Mouse (Mus musculus) stomach, postnatal 0 days (tissue): Measurements from ENCODE around the gene Cpeb1.

Experiments used
- CTCF ChIP-seq: IDR thresholded peaks from 2 replicates; pipeline ENCODE4 v1.5.1; 2016; ENCODE audit warnings: antibody characterized with exemption, low read depth, mild to moderate bottlenecking, moderate library complexity
- EP300 ChIP-seq: optimal IDR thresholded peaks from 2 replicates; pipeline ENCODE3; 2016; ENCODE audit warnings: antibody characterized with exemption

DNA sequence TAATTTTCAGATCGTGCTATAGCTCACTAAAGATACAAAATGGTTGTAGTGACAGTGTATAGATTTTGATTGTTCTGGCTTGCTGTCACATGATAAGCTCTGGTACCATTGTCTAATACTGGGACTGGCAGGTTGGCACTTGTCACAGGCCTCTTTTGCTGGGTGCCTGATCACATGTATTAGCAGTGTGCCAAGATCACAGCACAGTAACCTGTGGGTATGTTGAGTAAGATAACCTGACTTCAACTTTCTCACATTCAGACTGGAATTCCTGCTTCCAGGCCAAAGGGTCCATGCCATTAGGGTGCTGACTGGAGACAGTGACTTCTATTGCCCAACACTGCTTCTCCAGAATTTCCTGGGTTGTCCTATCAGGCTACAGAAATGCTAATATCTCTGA lies 144.1 kb downstream of the Cpeb1 start:
- TF ChIP-seq CTCF = no peak
- TF ChIP-seq EP300 = no peak
